Mouse (Mus musculus): ENCODE results near the gene Kctd2.

GRCm38 (mm10) chr11:115372737-115373136, 47.2 kb upstream of the Kctd2 start:
- TF ChIP-seq CTCF (IDR thresholded peaks at IDR 0.05; ENCODE audit: borderline replicate concordance, extremely low read depth, insufficient read depth, insufficient read length) (no peak), POLR2A (IDR thresholded peaks at IDR 0.05; ENCODE audit: borderline replicate concordance, extremely low read depth, insufficient read depth, insufficient read length, poor library complexity, severe bottlenecking) (no peak)
